Mouse (Mus musculus) heart, embryonic 15.5 days (tissue): ENCODE data around the gene Fggy. TPM values are rescaled to one million over a fixed set of nuclear protein-coding genes. Genes with fewer than 3 reads are reported as not detected.
A peak's percentile ranks its signal among the peaks of the same experiment; 100 is the strongest.

Experiments
- ATAC-seq: fragments of 200-750 bp; cut with Nextera tagmentation; replicated peaks from 2 replicates; pipeline ENCODE4 v1.8.0; 2017; ENCODE audit warnings: low read depth, moderate TSS enrichment; ENCODE audit not compliant: insufficient number of reproducible peaks, insufficient read depth, low FRiP score
- H3K27ac ChIP-seq: fragments of 300-500 bp; sonication (generic); 2 replicates; pipeline ENCODE4 v1.5.1; 2015; ENCODE audit warnings: mild to moderate bottlenecking, inconsistent platforms
- H3K27me3 ChIP-seq: fragments of 300-500 bp; sonication (generic); 2 replicates; pipeline ENCODE4 v1.6.1; 2015; ENCODE audit warnings: inconsistent platforms
- H3K36me3 ChIP-seq: fragments of 300-500 bp; sonication (generic); 2 replicates; pipeline ENCODE4 v1.6.1; 2015; ENCODE audit warnings: mild to moderate bottlenecking, inconsistent platforms
- H3K4me1 ChIP-seq: fragments of 300-500 bp; sonication (generic); replicated peaks from 2 replicates; pipeline ENCODE4 v1.6.1; 2015; ENCODE audit warnings: inconsistent platforms
- H3K4me2 ChIP-seq: fragments of 300-500 bp; sonication (generic); 2 replicates; pipeline ENCODE4 v1.6.1; 2015; ENCODE audit warnings: inconsistent platforms, mild to moderate bottlenecking, moderate library complexity
- H3K4me3 ChIP-seq: fragments of 300-500 bp; sonication (generic); 2 replicates; pipeline ENCODE4 v1.5.1; 2015; ENCODE audit warnings: mild to moderate bottlenecking, inconsistent platforms
- H3K9ac ChIP-seq: fragments of 300-500 bp; sonication (generic); 2 replicates; pipeline ENCODE4 v1.6.1; 2015; ENCODE audit warnings: mild to moderate bottlenecking, inconsistent platforms
- H3K9me3 ChIP-seq: fragments of 300-500 bp; sonication (generic); replicated peaks from 2 replicates; pipeline ENCODE4 v1.6.1; 2016; ENCODE audit warnings: inconsistent platforms
- WGBS: fragments of 180-500 bp; shearing (Covaris S2); methylation state at CpG from one replicate; pipeline ENCODE4 v1.1.7; 2015; ENCODE audit warnings: mixed read lengths; 5-methylcytosine and 5-hydroxymethylcytosine counted together
- polyA plus RNA-seq: library from polyadenylated mRNA; unstranded; fragments of >200 nt; fragmentation: Nextera tagmentation; extraction: Ambion mirVana; gene quantifications from 2 replicates; pipeline ENCODE4 v1.2.1, GENCODE M21; 2015

The Fggy gene
- polyA plus RNA-seq = 4.5 and 5.9 TPM in 2 replicates

- Histone ChIP-seq H3K27ac (peak within 1 kb of the TSS; percentile 83), H3K9me3 (no peaks in the 10 kb centered on the region), H3K4me3 (peak within 1 kb of the TSS; percentile 51), H3K27me3 (no peaks in the 10 kb centered on the region), H3K4me1 (peaks cover 20% of the 10 kb centered on the region), H3K36me3 (no peaks in the 10 kb centered on the region), H3K4me2 (peak within 1 kb of the TSS; percentile 71), H3K9ac (peak within 1 kb of the TSS; percentile 60)
- ATAC-seq = peak; percentile 99
- 24% methylated on average over 12 of the region's 12 CpGs for WGBS
Observed at GRCm38 (mm10) chr4:95557333-95557956, at the start of gene Fggy. Gene Fggy (plus strand): TSS chr4:95557507.

GRCm38 (mm10) chr4:95507946-95508311 is 49.4 kb upstream of the Fggy start:
- Histone ChIP-seq H3K27ac (no peak overlapping the region), H3K4me1 (no peaks in the 10 kb centered on the region), H3K4me3 (no peak overlapping the region), H3K27me3 (no peaks in the 10 kb centered on the region), H3K36me3 (no peaks in the 10 kb centered on the region), H3K9me3 (no peaks in the 10 kb centered on the region), H3K9ac (no peak overlapping the region), H3K4me2 (no peak overlapping the region)
- WGBS = 88% methylated on average over 4 of the region's 4 CpGs
- ATAC-seq = no peak

- H3K4me2 ChIP-seq = no peak overlapping the region
- H3K4me3 ChIP-seq = no peak overlapping the region
- 36% methylated on average over 1 of the region's 1 CpGs for WGBS
- no peaks in the 10 kb centered on the region for H3K27me3 ChIP-seq
- no peak for ATAC-seq
- no peak overlapping the region for H3K9ac ChIP-seq
- no peaks in the 10 kb centered on the region for H3K36me3 ChIP-seq
- no peak overlapping the region for H3K27ac ChIP-seq
- H3K4me1 ChIP-seq = no peaks in the 10 kb centered on the region
- no peaks in the 10 kb centered on the region for H3K9me3 ChIP-seq
Observed at GRCm38 (mm10) chr4:95518382-95518781, 38.9 kb upstream of the Fggy start.

GRCm38 (mm10) chr4:95519975-95520642 is 37.2 kb upstream of the Fggy start:
- Histone ChIP-seq H3K4me1 (no peaks in the 10 kb centered on the region), H3K4me2 (no peak overlapping the region), H3K9ac (no peak overlapping the region), H3K4me3 (no peak overlapping the region), H3K27me3 (no peaks in the 10 kb centered on the region), H3K36me3 (no peaks in the 10 kb centered on the region), H3K27ac (no peak overlapping the region), H3K9me3 (no peaks in the 10 kb centered on the region)
- WGBS = 72% methylated on average over 4 of the region's 4 CpGs
- ATAC-seq = no peak

GRCm38 (mm10) chr4:95520643-95521032 is 36.7 kb upstream of the Fggy start:
- H3K27ac ChIP-seq = no peak overlapping the region
- H3K4me2 ChIP-seq = no peak overlapping the region
- no peak overlapping the region for H3K4me3 ChIP-seq
- no peaks in the 10 kb centered on the region for H3K9me3 ChIP-seq
- H3K27me3 ChIP-seq = no peaks in the 10 kb centered on the region
- no peaks in the 10 kb centered on the region for H3K4me1 ChIP-seq
- 79% methylated on average over 2 of the region's 2 CpGs for WGBS
- no peak overlapping the region for H3K9ac ChIP-seq
- H3K36me3 ChIP-seq = no peaks in the 10 kb centered on the region
- no peak for ATAC-seq

GRCm38 (mm10) chr4:95526588-95526987 is 30.7 kb upstream of the Fggy start:
- no peak overlapping the region for H3K4me3 ChIP-seq
- no peaks in the 10 kb centered on the region for H3K4me1 ChIP-seq
- H3K4me2 ChIP-seq = no peak overlapping the region
- no peak overlapping the region for H3K9ac ChIP-seq
- H3K36me3 ChIP-seq = no peaks in the 10 kb centered on the region
- ATAC-seq = no peak
- H3K27me3 ChIP-seq = no peaks in the 10 kb centered on the region
- 74% methylated on average over 4 of the region's 4 CpGs for WGBS
- H3K9me3 ChIP-seq = no peaks in the 10 kb centered on the region
- no peak overlapping the region for H3K27ac ChIP-seq

- Histone ChIP-seq H3K4me2 (no peak overlapping the region), H3K9ac (no peak overlapping the region), H3K27me3 (no peaks in the 10 kb centered on the region), H3K36me3 (no peaks in the 10 kb centered on the region), H3K9me3 (no peaks in the 10 kb centered on the region), H3K27ac (no peak overlapping the region), H3K4me1 (no peaks in the 10 kb centered on the region), H3K4me3 (no peak overlapping the region)
- ATAC-seq = no peak
- WGBS = 64% methylated on average over 2 of the region's 2 CpGs
Observed at GRCm38 (mm10) chr4:95530757-95531156, 26.6 kb upstream of the Fggy start.

GRCm38 (mm10) chr4:95533946-95534345 is 23.4 kb upstream of the Fggy start:
- ATAC-seq = no peak
- Histone ChIP-seq H3K27me3 (no peaks in the 10 kb centered on the region), H3K9me3 (no peaks in the 10 kb centered on the region), H3K4me3 (no peak overlapping the region), H3K36me3 (no peaks in the 10 kb centered on the region), H3K4me2 (no peak overlapping the region), H3K9ac (no peak overlapping the region), H3K4me1 (no peaks in the 10 kb centered on the region), H3K27ac (no peak overlapping the region)
- WGBS = 75% methylated on average over 3 of the region's 3 CpGs

- Histone ChIP-seq H3K36me3 (no peaks in the 10 kb centered on the region), H3K9ac (no peak overlapping the region), H3K27me3 (no peaks in the 10 kb centered on the region), H3K4me1 (no peaks in the 10 kb centered on the region), H3K9me3 (no peaks in the 10 kb centered on the region), H3K4me3 (no peak overlapping the region), H3K4me2 (no peak overlapping the region), H3K27ac (no peak overlapping the region)
- 58% methylated on average over 3 of the region's 3 CpGs for WGBS
- ATAC-seq = no peak
Observed at GRCm38 (mm10) chr4:95541382-95542038, 15.8 kb upstream of the Fggy start.

- WGBS = 90% methylated on average over 4 of the region's 4 CpGs
- Histone ChIP-seq H3K4me2 (no peak overlapping the region), H3K27me3 (no peaks in the 10 kb centered on the region), H3K4me1 (no peaks in the 10 kb centered on the region), H3K9me3 (no peaks in the 10 kb centered on the region), H3K27ac (no peak overlapping the region), H3K4me3 (no peak overlapping the region), H3K9ac (no peak overlapping the region), H3K36me3 (no peaks in the 10 kb centered on the region)
- ATAC-seq = no peak
Observed at GRCm38 (mm10) chr4:95542039-95542790, 15.1 kb upstream of the Fggy start.

- ATAC-seq = no peak
- no peaks in the 10 kb centered on the region for H3K27me3 ChIP-seq
- 84% methylated on average over 4 of the region's 4 CpGs for WGBS
- H3K9ac ChIP-seq = no peak overlapping the region
- no peak overlapping the region for H3K27ac ChIP-seq
- H3K4me1 ChIP-seq = no peaks in the 10 kb centered on the region
- H3K9me3 ChIP-seq = no peaks in the 10 kb centered on the region
- H3K4me2 ChIP-seq = no peak overlapping the region
- no peaks in the 10 kb centered on the region for H3K36me3 ChIP-seq
- H3K4me3 ChIP-seq = no peak overlapping the region
Observed at GRCm38 (mm10) chr4:95543529-95543928, 13.8 kb upstream of the Fggy start.
